ENCODE assay signal across 18 mouse cellular contexts in genomic region chr19:38337332-38337731, GRCm38 (mm10).
"Had no signal": no experiment of that assay in that cellular context is flagged by ENCODE, and none has a peak within 500 bp of the region (broad histone marks: within the 10 kb centered on the region; RNA-seq: fewer than 3 reads in every experiment).

No protein-coding gene starts in this region.

- H3K27me3 ChIP-seq: limb, embryonic 12.5 days; limb, embryonic 15.5 days; liver, embryonic 13.5 days had no signal

- H3K4me2 ChIP-seq: kidney, embryonic 15.5 days; limb, embryonic 12.5 days; limb, embryonic 15.5 days; liver, embryonic 13.5 days; midbrain, embryonic 11.5 days had no signal

- H3K36me3 ChIP-seq: kidney, embryonic 15.5 days; limb, embryonic 12.5 days; limb, embryonic 15.5 days; liver, embryonic 13.5 days had no signal

- H3K4me1 ChIP-seq: limb, embryonic 12.5 days; limb, embryonic 15.5 days; liver, embryonic 13.5 days had no signal

- H3K4me3 ChIP-seq: kidney, embryonic 15.5 days; layer of hippocampus, adult 2 months; limb, embryonic 12.5 days; limb, embryonic 15.5 days; liver, embryonic 13.5 days had no signal

- H3K9me3 ChIP-seq: kidney, embryonic 15.5 days; limb, embryonic 12.5 days; limb, embryonic 15.5 days; liver, embryonic 13.5 days had no signal

- ATAC-seq: hindbrain, postnatal 0 days; inflammation-experienced regulatory T-cells, adult 6 months had no signal

- H3K9ac ChIP-seq: kidney, embryonic 15.5 days; limb, embryonic 12.5 days; limb, embryonic 15.5 days; liver, embryonic 13.5 days had no signal

- DNase-seq: kidney, postnatal 14 days; kidney, postnatal 4 days; layer of hippocampus, adult 9-11 months; layer of hippocampus, postnatal 36 days; left cerebral cortex, postnatal 4 days; liver, embryonic 13.5 days; lung, adult 2 months; lung, postnatal 14 days; lung, postnatal 4 days; midbrain, embryonic 14.5 days; thymus, postnatal 25 days had no signal

- H3K27ac ChIP-seq: hindbrain, postnatal 0 days; kidney, embryonic 15.5 days; layer of hippocampus, adult 2 months; limb, embryonic 12.5 days; limb, embryonic 15.5 days; liver, embryonic 13.5 days had no signal
